8 mouse cellular contexts compared by ENCODE assay signal in genomic region chr16:52451101-52451785, GRCm38 (mm10). TPM values are rescaled to one million over a fixed set of nuclear protein-coding genes. Genes with fewer than 3 reads are reported as not detected.
A peak's percentile ranks its signal among the peaks of the same experiment; 100 is the strongest.
DNase-seq lines count a peak whose midpoint lies in the region; ATAC-seq and TF ChIP-seq lines count a peak whose summit lies in the region.

No protein-coding gene starts in this region.

- ATAC-seq in forebrain, embryonic 13.5 days: no peak
- ATAC-seq in intestine, embryonic 14.5 days (replicated peaks; ENCODE audit: low FRiP score, low TSS enrichment, low read depth): no peak

- peaks cover 12% of the 10 kb centered on the region for H3K4me1 ChIP-seq in bone marrow macrophage, adult 2 months (ENCODE audit: control insufficient read depth, insufficient read depth, low read length)
- peaks cover 38% of the 10 kb centered on the region for H3K4me1 ChIP-seq in forebrain, embryonic 13.5 days
- H3K4me1 ChIP-seq in intestine, embryonic 14.5 days (replicated peaks; ENCODE audit: control insufficient read depth, insufficient read depth, low read length): peaks cover 4% of the 10 kb centered on the region; the same call in 1 of the 2 replicates
- 0 out of 2 replicates have a peak, but pooled peaks cover 5% of the 10 kb centered on the region for H3K4me1 ChIP-seq in liver, adult 2 months (ENCODE audit: control insufficient read depth, insufficient read depth, low read length)

- TF ChIP-seq POLR2A in bone marrow macrophage, adult 2 months (IDR thresholded peaks at IDR 0.05; ENCODE audit: borderline replicate concordance, low read depth, low read length): no peak
- no peak for TF ChIP-seq POLR2A in liver, adult 2 months (IDR thresholded peaks at IDR 0.05; ENCODE audit: extremely low read depth, insufficient read depth, low read length)

- no peaks in the 10 kb centered on the region for H3K9me3 ChIP-seq in forebrain, embryonic 13.5 days (replicated peaks)
- no peaks in the 10 kb centered on the region for H3K9me3 ChIP-seq in intestine, embryonic 14.5 days (ENCODE audit: control insufficient read depth, low read length)

- WGBS in forebrain, embryonic 13.5 days: under 1% methylated on average over 15 of the region's 15 CpGs
- 1% methylated on average over 15 of the region's 15 CpGs for WGBS in intestine, embryonic 14.5 days
- WGBS in liver, adult 2 months: under 1% methylated on average over 15 of the region's 15 CpGs

- peak overlapping the region; percentile 75 for H3K27ac ChIP-seq in bone marrow macrophage, adult 2 months (ENCODE audit: insufficient read depth, low read depth, low read length)
- H3K27ac ChIP-seq in forebrain, embryonic 13.5 days: peak overlapping the region; percentile 59
- no peak overlapping the region for H3K27ac ChIP-seq in intestine, embryonic 14.5 days (ENCODE audit: low read depth)
- no peak overlapping the region for H3K27ac ChIP-seq in liver, adult 2 months (replicated peaks; ENCODE audit: insufficient read depth, low read depth, low read length)

- peak overlapping the region; percentile 79 for H3K4me3 ChIP-seq in bone marrow macrophage, adult 2 months (ENCODE audit: insufficient read depth, low read length)
- peak overlapping the region; percentile 55 for H3K4me3 ChIP-seq in forebrain, embryonic 13.5 days
- peak overlapping the region; percentile 68 for H3K4me3 ChIP-seq in intestine, embryonic 14.5 days (ENCODE audit: low read depth, low read length)
- peak overlapping the region; percentile 81 for H3K4me3 ChIP-seq in liver, adult 2 months (ENCODE audit: insufficient read depth, low read depth, low read length)

- peak overlapping the region; percentile 66 for H3K9ac ChIP-seq in forebrain, embryonic 13.5 days
- peak overlapping the region; percentile 42 for H3K9ac ChIP-seq in intestine, embryonic 14.5 days (ENCODE audit: low read length)
- H3K9ac ChIP-seq in liver, adult 2 months (ENCODE audit: low read depth, low read length): peak overlapping the region; percentile 53

- DNase-seq in kidney, adult 18-20 months: peak; percentile 21
- no peak for DNase-seq in kidney, adult 11 months
- DNase-seq in intestine, embryonic 14.5 days (ENCODE audit: low spot score): peak; percentile 71
- peak; percentile 41 for DNase-seq in liver, adult 2 months (ENCODE audit: extremely low read depth, low read depth, low spot score)
- DNase-seq in naive thymus-derived CD4-positive, alpha-beta T cell, adult 2 months (ENCODE audit: low read depth): peak; percentile 7
- DNase-seq in c-Kit-positive CD71-positive TER-119-positive erythroid progenitor cells, embryonic 14.5 days (ENCODE audit: low spot score): no peak

- H3K27me3 ChIP-seq in forebrain, embryonic 13.5 days: no peaks in the 10 kb centered on the region
- H3K27me3 ChIP-seq in intestine, embryonic 14.5 days (replicated peaks; ENCODE audit: control insufficient read depth, insufficient read depth, low read length): peaks cover 5% of the 10 kb centered on the region; the same call in 1 of the 2 replicates
- H3K27me3 ChIP-seq in liver, adult 2 months (ENCODE audit: control insufficient read depth, insufficient read depth, low read length): no peaks in the 10 kb centered on the region

- H3K4me2 ChIP-seq in forebrain, embryonic 13.5 days: peak overlapping the region; percentile 82
- H3K4me2 ChIP-seq in intestine, embryonic 14.5 days (ENCODE audit: low read length): peak overlapping the region; percentile 94

- H3K36me3 ChIP-seq in forebrain, embryonic 13.5 days (ENCODE audit: poor library complexity, severe bottlenecking): no peaks in the 10 kb centered on the region
- no peaks in the 10 kb centered on the region for H3K36me3 ChIP-seq in intestine, embryonic 14.5 days (ENCODE audit: control insufficient read depth, insufficient read depth, low read length)
- H3K36me3 ChIP-seq in liver, adult 2 months (ENCODE audit: control insufficient read depth, insufficient read depth, low read length): no peaks in the 10 kb centered on the region

- H3K79me2 ChIP-seq in liver, adult 2 months (ENCODE audit: control insufficient read depth, insufficient read depth, low read length): no peaks in the 10 kb centered on the region

- TF ChIP-seq CTCF in bone marrow macrophage, adult 2 months (IDR thresholded peaks at IDR 0.05; ENCODE audit: low read depth, low read length): no peak
- TF ChIP-seq CTCF in liver, adult 2 months (IDR thresholded peaks at IDR 0.05; ENCODE audit: low read depth, low read length): 0 out of 2 replicates have a peak, but pooled peaks have one; percentile 11

RNA-seq across cellular contexts. Expression of gene Alcam, which starts 2.6 kb away (rescaled TPM):
- polyA plus RNA-seq in bone marrow macrophage, adult 2 months (2012; ENCODE audit: insufficient read depth, insufficient read length, missing spikeins): 133 and 141 TPM in 2 replicates
- 15.2 and 16.1 TPM in 2 replicates for polyA plus RNA-seq in forebrain, embryonic 13.5 days (2015; fragmentation: Nextera tagmentation; extraction: Ambion mirVana)
- 43.9 and 47.0 TPM in 2 replicates for polyA plus RNA-seq in intestine, embryonic 14.5 days (2014; fragmentation: Nextera tagmentation; extraction: Ambion mirVana)
- total RNA-seq in liver, adult 2 months (2014; rRNA removed): 52.0 and 65.6 TPM in 2 replicates
- 7.4 and 8.7 TPM in 2 replicates for polyA plus RNA-seq in liver, adult 2 months (2012; rRNA removed)

Comparison
In these comparisons a context has a peak if more than half of its experiments do, and no peak if none do; other contexts are left out.
1. DNase-seq: peak in kidney, adult 18-20 months (single experiment), intestine, embryonic 14.5 days (single experiment), liver, adult 2 months (single experiment) and naive thymus-derived CD4-positive, alpha-beta T cell, adult 2 months (single experiment); none in kidney, adult 11 months (single experiment) and c-Kit-positive CD71-positive TER-119-positive erythroid progenitor cells, embryonic 14.5 days (single experiment).
2. H3K27ac ChIP-seq: peak in bone marrow macrophage, adult 2 months (single experiment) and forebrain, embryonic 13.5 days (single experiment); none in intestine, embryonic 14.5 days (single experiment) and liver, adult 2 months (single experiment).
3. Peak in every context shown above with its lines, with median percentiles within 50 percentile points of each other: H3K4me3 ChIP-seq and H3K9ac ChIP-seq.